Mouse (Mus musculus): ENCODE measurements around the gene Kcp.

Gene Kcp

DNA sequence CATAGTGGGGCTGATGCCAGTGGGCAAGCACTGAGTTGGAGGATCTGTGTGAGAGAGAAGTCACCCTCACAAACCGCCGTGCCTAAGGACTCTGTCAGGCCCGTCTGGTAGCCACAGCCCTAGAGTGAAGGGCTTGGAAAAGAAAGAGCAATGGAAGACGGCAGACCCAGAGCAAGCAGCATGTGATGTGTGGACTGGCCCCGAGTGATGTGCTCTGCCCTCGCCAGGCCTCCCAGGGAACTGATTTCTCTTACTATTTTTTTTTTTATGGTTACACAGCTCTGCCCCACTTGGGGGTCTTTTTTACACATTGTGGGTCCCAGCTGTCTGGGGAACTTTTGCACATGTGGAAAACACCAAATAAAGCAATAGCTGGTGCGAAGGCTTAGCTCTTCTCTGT is 46.2 kb downstream of the Kcp start:
- DNase-seq, result no peak

- DNase-seq, result no peak
These were observed 57.1 kb downstream of the Kcp start for GRCm38 (mm10) chr6:29450667-29451066.

DNA sequence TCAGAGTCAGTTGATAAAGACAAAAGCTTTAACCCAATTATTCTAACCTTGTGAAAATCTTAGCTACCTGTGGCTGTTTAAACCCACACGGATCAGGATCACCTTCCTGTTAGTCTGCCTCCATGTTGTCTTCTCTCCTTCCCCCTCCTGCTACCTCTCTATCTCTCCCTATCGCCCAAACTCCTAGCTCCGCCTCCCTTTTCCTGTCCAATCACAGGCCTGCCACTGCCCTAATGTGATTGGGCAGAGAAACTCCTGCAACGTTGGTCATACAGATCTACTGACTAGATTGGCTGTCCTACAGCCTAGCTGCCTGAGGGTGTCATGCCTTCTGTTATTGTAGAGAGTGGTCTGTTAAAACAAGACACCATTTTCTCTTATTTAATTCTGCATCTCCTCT is 57.9 kb downstream of the Kcp start:
- DNase-seq, result no peak

- peak; percentile 93 for DNase-seq
These were observed 62.4 kb downstream of the Kcp start for GRCm38 (mm10) chr6:29445354-29445753.

DNA sequence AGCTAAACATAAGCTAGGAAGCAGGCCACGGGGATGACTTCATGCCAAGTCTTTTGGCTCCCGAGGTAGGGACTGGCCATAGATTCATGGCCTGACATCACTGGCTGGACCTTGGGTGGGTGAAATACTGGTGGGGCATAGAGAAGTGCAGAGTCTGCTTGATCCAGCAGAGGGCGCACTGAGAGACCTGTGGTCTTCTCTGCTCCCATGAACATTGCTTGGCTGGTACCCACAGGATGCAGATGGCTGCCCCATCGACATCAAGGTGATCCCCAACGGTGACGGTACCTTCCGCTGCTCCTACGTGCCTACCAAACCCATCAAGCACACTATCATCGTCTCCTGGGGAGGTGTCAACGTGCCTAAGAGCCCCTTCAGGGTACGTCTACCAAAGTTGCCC is 63.0 kb downstream of the Kcp start:
- peak; percentile 93 for DNase-seq

DNA sequence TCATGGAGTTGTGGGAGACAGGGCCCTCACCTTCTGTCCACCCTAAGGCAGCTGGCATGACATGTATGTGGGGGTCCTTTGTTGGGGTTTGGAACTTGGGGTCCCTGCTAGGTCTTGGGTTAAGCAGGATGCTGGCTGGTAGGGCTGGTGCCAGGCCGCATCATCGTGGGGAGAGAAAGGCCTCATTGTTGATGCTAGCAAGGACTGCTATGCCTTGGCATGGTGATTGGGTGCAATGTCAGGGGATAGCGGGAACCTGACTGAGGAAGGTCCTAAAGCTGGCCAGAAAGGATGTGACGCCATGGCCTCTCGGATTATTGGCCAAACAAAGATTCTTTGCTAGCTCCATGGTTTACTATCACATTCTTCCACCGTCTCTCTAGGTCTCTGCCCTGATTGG is 68.0 kb downstream of the Kcp start:
- DNase-seq, result no peak

DNA sequence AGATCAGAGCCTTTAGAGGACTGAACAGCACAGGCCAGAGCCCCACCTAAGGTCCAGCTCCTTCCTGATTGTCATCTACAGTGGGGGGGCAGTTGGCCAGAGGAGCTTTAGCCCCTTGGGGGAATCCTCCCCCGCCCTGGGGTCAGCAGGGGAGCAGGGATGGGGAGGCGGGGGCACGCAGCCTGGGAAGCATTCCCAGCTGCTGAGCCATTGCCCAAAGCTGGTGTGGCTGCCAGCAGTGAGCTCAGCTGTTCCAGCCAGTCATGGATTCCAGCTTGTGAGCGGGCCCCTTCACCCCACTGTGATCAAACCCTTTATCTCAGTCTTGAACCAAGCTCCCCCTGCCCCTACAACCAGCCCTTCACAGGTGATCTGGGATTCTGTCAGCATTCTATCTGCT is 68.5 kb downstream of the Kcp start:
- DNase-seq, result no peak

DNA sequence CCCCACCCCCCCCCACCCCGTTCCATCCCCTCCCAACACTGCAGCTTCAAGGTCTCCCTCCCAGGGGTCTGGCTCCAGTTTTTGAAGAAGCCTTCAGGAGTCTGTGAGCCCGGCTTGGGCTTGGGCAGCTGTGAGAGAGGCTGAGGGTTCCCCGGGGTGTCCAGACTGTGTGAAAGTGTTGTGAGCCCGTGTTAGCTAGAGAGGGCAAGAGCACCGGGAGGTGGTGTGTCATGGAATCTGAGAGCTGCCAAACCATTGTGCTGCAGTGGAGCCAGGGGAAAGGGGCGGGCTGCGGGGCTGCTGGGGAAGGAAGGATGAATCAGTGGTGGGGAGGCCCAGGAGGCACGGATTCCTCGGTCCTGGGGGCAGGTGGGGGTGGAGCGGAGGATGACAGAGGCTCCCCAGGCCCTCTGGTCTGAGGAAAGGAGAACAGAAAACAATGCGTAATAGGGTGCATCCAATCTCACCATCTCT is 71.3 kb downstream of the Kcp start:
- peak; percentile 99 for DNase-seq

DNA sequence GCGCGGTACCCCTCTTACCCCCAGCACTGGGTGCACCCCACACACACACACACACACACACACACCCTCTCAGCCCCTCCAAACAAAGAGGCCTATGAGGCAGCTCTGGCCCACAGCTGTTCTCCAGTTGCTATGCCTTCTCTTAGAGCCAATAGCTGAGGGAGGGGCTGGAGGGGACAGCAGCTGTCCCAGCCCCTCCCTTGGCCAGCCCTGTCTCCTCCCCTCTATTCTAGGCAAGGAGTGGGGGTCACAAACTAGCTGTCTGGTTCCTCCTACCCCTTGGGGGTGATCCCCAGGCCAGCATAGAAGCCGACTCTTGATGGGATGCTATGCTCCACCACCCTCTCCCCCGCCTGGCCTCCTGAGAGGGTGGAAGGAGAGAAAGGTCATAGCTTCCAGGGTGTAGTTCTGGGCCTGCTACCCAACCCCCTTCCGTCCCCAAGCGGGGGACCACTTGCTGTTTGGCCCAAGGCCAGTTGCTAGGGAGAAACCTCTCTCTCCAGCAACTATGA is 71.8 kb downstream of the Kcp start:
- peak; percentile 97 for DNase-seq

GRCm38 (mm10) chr6:29434911-29435691 is 72.7 kb downstream of the Kcp start:
- DNase-seq, result peak; percentile 97

DNA sequence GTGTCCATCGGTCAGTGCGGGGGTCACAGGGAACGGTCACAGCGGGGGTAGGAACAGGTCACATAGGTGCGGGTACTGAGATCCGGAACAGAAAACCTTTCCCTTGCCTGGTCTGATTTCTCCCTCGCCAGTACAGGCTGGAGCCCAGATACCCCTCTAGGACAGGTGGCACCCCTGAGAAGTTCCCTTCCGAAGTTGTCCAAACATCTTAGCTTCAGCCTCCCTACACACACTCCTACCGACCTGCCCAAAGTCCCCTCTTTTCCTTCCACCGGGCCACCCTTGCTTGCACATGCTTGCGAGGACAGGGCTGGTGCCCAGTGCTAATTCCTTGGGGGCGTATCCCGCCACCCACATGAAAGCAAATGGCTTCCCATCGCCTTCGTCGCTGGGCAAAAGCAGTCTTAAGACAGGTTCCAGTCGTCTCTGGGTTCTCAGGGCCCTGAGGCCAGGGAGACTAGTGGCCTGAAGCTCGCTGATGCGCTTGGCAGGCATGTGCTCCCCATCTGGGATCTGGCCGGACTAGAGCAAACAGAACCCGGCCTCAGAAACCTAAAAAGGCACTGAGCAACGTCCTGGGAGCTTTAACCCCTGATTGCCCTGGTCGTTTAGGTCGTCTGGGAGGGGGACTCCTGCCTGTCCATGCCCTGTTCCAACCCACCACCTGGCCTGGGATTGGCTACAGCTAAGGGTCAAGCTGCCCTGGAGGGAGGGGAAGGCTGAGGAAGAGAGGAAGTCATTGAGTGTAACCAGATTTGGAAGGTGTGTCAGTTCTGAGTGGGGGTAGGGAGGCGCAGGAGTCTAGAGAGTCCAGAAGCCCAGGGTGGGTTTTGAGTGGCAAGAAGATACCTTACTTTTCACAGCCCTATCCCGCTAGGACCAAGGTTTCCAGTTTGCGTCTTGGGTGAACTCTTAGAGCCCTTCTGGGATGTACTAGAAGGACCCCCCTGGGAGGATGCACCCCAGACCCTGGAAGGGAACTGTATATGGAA is 73.7 kb downstream of the Kcp start:
- peak; percentile 98 for DNase-seq

- peak; percentile 97 for DNase-seq
These were observed 74.5 kb downstream of the Kcp start, which contains the start of gene Flnc for GRCm38 (mm10) chr6:29433038-29433803. TSS of gene Flnc (plus strand) at chr6:29433256.

- DNase-seq, result no peak
These were observed 75.1 kb downstream of the Kcp start for GRCm38 (mm10) chr6:29432676-29433037.

- peak; percentile 96 for DNase-seq
These were observed 75.6 kb downstream of the Kcp start for GRCm38 (mm10) chr6:29432156-29432555.

DNA sequence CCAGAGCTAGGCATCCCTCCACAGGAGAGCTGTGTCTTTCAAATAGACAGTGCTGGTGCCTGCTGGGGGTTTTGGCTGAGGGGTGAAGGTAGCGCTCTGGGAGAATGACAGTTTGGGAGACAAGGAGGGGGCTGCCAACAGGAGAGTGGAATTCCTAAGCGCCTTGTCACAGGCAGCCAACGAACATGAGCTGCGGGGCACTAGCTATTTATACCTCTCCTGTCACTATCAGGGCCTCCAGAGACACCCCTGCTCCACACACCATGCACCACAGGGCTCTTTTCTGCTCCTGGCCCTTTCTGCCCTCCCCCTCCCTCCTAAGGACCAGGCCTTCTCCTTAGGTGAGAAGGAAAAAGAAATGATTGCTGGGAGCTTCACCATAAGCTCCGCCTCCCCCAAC is 76.3 kb downstream of the Kcp start:
- DNase-seq, result peak; percentile 98

GRCm38 (mm10) chr6:29430681-29431420 is 76.9 kb downstream of the Kcp start:
- DNase-seq, result peak; percentile 91

DNA sequence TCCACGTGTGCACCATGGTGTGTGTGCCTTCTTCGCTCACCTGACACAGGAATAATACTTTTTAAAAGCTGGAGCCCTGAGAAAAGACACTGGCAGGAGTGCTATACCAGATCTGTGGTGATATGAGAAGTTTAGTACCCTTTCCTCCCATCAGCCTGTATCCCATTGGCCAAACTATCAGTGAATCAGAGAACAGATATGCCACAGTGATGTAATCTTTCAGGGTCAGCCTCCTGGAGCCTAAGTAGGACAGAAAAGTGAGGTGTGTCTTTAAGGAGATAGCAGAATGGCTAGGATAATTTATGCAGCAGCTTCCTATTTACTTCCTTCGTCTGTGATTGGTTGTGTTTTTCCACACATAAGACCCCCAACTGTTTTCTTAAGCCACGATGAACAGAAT is 79.6 kb downstream of the Kcp start:
- no peak for DNase-seq

- DNase-seq, result no peak
These were observed 81.4 kb downstream of the Kcp start for GRCm38 (mm10) chr6:29426331-29426730.

GRCm38 (mm10) chr6:29425118-29425517 is 82.6 kb downstream of the Kcp start:
- no peak for DNase-seq

All from heart, adult 11 months (tissue).